Mouse (Mus musculus) thymus, postnatal 10 days (tissue): ENCODE results near the gene Clba1.

Source experiments
- DNase-seq, 2 experiments: peaks; one replicate each; pipeline ENCODE4 v3.0.0; 2021; ENCODE audit warnings: low spot score in 2 of 2

The Clba1 gene

DNA sequence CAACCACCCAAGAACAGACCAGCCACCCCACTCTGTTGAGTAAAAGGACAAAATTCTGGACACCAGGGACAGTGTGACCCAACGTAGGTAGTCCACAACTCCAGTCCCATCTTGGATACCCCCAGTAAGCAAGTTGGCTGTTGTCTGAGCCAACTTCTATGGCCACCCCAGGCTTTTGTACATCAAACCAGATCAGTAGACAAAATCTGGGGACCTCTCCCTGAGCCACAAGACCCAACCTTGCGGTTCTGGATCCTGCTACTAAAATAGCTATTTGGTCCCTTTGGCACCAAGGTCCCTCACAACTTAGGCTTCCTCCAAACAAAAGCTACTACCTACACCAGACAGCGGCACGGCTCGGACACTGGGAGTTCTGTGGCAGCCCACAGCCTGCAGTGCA is 13.7 kb upstream of the Clba1 start:
- no peak for DNase-seq

DNA sequence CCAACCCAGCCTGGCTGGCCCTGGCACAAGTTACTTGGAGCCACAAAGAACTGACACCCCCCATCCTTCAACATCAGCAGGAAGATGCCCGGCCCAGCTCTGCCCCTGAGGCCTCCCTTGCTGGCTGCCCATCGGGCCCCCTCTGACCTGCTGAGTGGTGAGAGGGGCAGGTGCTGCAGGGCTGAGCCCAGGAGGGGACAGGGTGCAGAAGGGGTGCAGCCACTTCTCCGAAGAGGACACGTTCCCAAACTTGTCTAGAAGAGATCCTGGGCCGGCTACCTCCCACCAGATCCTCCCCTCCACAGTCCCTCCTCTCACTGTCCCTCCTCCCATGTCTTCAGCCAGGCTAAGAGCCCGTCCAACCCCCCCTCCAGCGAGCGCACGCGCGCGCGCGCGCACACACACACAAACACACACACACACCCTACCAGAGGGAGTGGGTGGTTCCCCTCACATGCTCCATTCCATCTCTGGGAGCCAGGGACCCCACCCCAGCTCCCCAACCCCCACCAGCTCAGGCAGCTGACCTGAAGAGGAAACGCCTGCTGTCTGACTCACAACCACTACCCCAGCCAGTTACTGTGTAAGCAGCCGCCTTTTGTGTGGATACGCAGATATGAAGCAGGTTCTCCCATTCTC is 13.2 kb upstream of the Clba1 start:
- DNase-seq = no peak

DNA sequence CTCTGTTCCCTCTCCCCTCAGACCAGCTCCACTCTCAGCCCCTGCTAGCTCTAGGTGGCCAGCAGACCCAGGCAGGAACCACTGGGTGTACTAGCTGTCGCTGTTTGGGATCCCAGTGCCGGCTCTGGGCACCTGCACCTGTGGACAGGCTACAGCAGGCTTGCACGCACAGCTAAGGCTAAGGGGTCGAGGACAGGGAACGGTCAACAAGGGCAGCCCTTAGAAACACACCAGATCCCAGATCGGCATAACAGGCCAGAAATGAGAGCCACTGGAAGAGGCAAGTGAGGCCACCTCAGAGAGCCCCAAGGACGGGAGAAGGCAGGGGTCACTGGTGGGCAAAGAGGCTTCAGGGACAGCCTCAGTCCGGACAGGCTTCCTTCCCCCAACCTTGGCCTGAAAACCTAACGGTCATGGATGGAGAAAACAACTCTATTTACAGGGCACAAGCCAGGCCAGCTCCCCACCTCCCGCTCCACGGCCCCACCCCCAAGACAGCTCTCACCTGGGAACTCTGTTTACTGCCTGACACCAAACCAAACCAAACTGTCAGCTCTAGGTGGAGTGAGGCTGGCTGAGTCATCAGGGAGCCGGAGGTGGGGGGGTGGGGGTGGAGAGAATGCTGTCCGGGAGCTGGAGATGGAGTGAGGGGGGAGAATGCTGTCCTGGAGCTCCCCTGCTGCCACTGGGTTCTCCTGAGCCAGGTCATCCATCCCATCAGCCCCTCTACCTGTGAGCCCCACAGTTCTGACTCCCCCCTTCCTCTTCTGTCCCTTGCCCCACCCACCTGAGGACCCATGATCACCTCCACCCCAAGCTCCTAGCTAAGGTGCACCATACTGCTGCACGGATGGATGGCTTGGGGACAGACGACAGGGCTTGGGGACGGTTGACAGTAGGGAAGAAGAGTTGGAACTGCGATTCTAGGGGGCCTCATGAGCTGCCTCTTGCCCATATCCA is 11.9 kb upstream of the Clba1 start:
- DNase-seq = no peak

DNA sequence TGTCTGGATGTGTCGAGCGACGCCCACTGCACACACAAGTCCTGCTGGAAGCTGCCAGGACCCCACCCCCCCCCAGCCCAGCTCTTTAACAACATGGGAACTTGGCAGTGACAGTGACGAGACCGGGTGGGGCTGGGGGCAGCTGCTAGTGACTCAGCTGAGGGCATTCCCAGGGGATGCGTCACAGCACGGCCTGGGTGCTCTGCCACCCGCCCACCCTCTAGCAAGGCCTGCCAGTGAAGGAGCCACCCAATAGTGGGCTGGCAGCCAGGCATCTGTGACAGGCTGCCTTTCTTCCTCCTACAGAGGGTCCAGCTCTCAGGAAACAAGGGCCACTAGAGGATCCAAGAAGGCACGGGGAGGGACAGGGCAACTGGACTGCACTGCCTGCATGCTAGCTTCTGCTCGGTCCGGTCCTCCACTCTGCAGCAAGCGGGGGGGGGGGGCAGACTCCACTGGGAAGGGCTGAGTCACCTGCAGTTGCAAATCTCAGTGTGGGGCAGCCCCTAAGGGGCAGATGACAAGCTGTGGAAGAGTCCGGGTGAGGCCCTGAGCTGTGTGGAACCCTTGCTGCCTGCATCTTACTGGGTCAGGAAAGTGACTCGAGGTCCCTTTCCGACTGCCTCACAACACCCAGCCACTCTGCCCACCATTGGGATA is 10.9 kb upstream of the Clba1 start:
- DNase-seq = no peak

DNA sequence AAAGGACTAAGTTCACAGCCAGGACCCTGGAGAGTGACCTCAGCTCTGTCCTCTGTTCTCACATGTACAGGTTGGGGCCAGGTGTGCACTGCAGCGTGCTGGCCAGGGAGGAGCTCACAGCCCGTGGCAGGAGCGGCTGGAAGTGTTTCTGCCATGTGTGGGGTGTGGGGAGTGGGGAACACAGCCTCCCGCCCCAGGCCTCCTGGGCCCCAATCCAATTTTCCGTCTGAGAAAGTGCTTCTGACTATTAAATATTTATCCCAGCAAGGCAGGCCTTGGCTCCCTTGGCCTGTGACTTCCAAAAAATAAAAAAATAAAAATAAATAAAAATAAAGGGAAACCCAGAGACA is 10.4 kb upstream of the Clba1 start:
- no peak for DNase-seq

DNA sequence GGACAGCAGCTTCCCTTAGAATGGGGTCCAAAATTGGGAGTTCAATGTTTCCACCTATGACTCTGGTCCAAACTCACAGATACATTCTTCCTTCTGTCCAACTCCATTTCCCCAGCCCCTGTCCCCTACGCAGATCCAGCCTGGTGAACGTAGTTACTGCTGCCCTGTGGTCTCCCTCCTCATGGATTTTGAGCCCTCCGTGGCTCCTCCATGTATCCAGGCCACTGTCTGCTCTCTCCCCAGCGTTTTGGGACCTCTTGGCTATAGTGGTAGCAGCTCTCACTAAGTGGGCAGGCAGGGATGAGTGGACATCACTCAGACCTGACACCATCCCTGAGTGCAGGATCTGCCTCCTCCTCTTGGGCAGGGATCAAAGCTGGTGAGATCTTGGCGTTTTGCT is 10.0 kb upstream of the Clba1 start:
- DNase-seq = no peak

DNA sequence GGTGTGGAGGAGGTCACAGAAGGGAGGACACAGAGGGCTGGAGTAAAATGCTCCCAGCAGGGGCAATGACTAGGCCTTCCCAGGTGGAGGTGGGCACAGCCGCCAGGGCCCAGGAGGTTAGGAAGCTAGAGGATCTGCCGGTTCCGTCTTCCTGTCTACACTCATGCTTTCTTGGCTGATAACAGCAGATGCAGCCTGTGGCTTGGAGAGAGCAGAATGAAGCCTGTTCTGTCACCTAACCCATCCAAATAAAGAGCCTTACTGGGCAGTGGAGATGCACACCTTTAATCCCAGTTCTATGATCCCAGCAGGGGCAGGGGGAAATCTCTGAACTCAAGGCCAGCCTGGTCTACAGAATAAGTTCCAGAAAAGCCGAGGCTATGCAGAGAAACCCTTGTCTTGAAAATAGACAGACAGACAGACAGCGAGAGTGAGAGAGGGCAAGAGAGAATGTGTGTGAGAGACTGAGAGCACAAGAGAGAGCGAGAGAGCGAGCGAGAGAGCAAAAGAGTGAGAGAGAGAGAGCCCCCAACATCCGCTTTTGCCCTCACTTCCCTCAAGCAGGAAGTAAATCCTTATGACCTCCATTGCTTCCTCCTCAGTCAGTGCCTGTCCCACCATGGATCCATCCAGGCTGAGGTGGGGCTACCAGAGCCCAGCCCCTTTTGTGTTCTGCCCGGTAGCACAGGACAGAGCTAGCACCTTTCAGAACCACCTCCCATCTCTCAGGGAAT is 9.3 kb upstream of the Clba1 start:
- no peak for DNase-seq

DNA sequence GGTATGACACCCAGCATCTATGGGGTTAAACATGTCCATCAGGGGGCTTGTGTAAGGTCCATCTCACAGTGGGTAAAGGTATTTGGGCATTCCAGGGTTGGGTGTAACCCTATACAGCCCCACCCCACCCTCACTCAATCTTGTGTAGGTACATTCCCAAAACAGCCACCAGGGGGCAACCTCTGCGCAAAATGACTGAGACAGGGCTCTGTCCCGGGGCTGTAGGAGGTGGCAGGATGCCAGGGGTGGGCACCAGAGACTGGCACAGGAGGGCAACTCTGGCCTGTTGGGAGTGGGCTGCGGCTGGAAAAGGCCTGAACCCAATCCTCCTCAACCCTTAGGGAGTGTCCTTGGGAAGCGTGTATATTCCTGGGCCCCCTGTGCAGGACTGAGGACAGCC is 8.3 kb upstream of the Clba1 start:
- DNase-seq = peak; percentile 73 to 90

DNA sequence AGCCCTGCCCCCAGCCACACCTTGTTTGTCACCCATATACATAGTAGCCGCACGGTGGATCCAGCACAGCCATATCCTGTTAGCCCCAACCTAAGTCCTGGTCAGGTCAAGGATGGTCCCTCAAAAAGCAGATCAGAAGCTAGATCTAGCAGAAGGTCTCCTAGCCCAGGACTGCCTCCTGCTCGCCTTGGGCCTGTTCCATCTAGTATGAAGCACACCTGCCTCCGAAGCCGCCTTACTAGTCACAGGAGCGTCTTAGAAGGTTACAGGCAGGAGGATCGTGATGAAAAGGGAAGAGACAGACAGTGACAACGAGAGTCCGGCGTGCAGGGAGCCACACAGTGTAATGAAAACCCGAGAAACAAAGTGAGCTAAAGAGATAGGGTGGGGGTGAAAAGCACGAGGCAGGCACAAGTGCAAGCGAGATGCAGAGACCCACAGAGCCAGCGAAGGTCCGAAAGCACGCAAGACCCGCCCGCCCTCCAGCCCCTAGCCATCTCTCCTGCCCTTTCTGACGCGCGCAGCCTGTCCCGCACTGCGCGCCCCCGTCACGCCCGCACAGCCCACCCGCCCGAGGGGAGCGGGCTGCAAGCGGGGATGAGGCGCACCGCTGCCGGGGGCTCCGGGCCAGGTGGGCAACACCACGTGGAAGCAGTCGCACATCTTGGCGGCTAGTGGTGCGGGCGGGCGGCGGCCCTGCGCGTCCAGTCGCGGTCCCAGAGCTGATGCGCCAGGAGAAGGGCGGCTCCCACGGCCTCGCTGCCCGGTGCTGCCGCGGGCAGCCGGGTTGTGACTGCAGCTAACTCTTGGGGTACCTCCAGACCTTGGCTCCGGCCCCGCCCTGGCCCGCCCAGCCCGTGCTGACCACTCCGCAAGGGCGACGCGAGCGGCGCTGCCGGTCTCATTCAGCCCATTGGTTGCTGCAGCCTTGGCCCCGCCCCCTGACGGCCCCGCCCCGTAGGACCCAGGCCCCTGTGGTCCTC is 6.6 kb upstream of the Clba1 start, which contains the start of gene Ahnak2:
Gene Ahnak2 (minus strand): TSS at position 794 of the 983 bp plus-strand sequence.
- DNase-seq = no peak

DNA sequence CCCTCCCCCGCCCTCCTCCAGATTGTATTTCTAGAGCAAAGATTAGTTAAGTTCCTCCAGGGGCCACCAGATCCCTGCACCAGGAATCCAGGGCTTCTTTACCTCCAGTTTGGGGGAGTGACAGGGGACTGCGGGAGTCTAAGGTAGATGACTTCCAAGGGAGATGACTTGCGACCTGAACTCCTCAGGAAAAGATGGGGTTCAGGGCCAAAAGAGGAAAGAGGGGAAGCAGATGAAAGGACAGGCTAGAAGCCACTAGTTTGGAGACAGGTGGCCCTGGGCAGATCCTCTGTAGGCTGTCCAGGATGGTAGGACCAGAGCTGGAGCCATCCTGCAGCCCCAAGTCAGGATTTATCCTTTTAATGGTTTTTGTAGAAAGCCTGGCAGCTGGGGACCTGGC is 5.8 kb upstream of the Clba1 start:
- DNase-seq = no peak

DNA sequence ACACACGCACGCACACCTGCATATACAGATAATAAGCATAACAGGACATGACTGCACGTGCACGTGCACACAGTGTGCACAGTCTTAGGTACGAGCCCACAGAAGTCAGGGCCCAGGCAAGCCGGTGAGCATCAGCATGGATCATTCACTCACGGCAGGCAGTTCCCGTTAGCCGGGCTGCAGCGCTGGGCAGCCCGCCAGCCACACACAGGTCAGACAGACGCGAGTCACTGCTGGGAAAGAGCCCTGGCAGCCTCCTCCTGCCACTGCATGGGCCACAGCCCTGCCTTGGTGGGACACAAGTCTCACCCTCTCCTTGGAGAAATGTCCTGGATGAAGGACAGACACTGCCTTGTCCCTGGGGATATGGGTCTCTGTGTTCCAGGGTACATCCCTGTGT is 4.7 kb upstream of the Clba1 start:
- no peak for DNase-seq

DNA sequence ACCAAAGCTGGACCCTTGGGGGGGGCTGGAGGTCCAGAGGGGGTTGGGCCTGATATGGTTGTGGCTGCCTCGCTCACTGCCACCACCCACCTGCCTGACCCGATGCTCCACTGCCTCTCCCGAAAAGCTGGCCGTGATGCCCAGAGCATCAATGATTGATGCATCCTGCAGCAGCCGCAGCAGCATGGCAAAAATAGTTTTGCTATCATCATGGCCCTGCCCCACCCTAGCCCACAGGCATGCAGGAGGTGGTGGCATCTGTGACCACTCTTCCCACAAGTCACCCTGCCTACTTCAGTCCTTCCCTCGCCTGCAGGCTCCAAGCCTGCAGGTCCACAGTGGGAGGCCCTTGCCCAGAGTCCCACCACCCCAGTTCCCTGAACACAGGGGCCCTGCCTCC is 2.7 kb upstream of the Clba1 start:
- DNase-seq = no peak

DNA sequence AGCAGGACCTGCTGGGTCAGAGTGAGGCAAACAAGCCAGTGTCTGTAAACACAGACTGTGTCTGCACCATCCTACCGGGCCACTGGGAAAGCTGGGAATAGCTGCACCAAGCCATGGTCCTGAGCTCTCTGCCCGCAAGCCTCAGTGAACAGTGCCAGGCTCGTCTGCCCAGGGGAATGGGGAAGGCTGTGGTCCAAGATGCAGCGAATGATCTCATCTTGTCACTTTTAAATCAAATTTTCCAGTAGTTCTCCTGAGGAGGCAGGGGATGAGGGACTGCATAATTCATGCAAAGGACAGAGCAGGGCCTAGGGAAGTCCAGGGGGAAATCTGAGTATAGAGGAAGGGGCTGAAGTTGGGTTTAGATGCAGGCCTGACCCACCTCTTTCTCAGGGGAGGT is 941 bp upstream of the Clba1 start:
- DNase-seq = no peak

DNA sequence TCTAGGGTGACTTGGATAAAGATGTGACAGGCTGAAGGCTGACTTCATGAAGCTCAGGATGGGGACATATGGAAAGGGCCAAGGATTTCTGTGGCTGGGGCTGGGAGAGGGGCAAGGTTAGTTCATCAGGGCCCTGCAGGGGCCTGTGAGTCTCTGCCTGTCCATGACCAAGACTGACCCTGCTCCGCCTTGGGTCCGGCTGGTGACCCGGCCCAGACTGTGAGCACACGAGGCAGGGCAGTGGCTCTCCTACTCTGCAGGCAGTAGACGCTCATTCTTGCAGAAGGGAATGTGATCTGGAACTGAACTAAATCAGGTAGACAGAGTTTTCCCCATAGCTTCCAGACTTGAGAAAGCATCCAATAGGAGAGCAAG is 538 bp upstream of the Clba1 start:
- no peak for DNase-seq

DNA sequence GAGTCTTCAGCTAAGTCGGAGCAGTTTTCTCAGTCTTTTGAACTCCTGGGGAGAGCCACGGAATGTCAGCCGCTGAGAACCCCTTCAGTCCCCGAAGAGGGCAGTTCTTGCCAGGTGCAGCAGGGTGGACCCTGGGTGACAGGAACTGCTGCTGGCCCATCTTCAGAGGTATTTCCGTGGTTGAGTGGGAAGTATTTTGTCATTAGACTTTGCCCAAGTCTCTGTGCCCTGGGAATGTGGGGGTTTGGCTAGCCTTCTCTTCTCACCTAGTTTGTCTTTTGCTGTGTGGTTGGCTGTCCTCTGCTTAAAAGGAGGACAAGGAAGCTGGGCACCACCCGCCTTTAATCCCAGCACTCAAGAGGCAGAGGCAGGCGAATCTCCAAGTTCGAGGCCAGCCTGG is 904 bp downstream of the Clba1 start:
- DNase-seq = no peak

DNA sequence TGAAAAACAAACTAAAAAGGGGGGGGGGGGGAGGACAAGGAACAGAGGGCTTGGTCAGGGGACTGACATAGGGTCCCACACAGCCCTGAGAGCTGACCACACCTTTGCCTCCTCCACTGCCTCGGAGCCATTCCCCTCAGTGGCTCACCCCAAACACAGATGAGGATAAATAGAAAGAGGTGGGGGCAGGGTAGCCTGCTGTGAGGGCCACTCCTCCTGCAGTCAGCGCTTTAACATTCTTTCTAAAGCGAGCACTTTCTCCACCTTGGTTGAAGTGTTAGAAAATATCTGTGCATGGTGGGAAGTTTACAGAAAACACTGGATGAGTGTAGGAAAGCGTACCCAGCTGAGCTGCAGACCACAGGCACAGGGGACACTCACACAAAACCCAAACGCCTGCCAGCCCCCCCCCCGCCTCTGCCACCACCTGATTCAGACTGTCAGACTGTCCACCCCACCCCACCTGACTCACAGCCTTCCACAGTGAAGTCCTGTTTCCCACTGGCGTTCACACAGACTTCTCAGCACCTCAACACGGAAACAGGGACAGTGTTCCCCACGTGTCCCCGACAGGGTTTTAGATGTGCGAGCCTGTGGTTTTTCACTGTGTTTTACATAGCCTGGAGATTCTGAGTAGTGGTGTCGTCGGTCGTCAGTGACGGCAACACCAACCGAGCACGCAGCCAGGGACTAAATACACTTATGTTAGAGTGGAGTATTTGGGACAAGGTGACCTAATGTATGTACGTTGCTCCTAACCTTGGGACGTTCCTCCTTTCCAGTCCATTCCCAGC is 1.6 kb downstream of the Clba1 start:
- DNase-seq = no peak

DNA sequence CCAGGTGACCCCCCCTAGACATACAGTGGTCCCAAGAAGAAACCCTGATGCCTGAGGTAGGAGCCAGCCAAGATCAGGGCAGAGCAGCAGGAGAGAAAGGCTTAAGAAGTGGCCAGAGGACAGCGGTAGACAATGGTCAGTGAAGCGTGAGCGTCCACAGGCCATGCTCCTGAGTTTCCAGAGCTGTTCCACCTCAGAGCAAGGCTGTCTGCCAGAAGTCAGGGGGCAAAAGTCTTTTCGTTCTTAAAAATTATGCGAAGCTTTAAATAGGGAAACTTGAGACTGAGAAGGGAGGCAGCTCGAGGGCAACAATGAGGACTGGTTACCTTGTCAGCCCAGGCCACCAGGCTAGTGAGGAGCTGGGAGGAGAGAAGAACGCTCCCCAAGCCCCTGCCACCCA is 4.6 kb downstream of the Clba1 start:
- DNase-seq = no peak

DNA sequence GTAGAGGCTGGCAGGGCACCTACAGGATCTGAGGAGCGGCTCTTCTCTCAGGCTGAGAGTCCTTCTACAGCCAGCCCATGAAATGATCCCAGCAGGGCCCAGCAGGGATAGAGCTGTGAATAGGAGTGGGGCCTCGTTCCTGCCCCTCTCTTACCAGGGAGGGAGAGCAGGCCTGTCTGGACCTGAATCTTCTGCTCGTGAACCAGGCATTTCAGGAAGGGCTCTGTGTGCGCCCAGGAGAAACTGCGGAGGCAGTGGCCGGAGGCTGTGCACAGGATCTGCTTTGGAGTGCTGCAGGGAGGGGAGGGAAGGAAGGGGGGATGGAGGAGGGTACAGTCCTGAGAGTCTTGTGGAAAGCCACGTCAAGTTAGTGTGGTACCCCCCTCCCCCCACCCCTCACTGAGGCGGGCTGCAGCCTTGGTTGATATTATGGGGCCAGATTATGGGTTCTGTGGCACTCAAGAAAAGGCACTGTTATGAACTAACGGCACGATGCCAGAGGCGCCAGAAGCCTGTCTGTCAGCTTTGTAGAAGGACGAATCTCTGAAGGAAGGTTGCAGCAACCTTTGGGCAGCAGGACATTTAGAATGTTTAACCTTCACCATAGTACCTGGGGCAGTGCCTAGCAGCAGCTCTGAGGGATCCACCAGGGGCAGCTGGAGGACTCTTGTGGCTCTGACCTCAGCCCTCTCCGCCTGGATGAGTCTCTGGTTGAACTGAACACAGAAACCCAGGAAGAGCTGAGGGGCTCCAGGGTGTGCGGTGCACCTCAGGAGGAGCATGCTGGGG is 6.1 kb downstream of the Clba1 start:
- DNase-seq = no peak

DNA sequence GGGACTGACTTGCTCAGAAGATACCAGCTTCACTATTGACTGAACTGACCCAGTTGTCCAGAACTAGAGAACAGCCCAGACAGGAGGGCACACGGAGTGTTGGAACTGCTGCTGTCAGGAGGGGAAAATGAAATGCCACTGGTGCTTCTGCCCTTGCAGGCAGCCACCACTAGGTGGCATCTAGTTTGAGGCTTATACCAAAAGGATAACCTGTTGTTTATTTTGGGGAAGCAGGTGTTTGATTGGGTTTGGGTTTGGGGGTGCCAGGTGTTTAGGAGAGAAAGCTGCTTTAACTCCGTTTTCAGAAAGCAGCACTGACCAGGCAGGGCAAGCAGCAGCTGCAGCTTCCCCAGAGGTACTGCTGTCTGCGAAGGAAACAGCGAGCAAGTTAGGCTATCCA is 7.6 kb downstream of the Clba1 start:
- peak; percentile 78 to 82 for DNase-seq
